Mouse (Mus musculus) MEL (cell line): ENCODE data around the gene Btf3l4. TPM values are rescaled to one million over a fixed set of nuclear protein-coding genes. Genes with fewer than 3 reads are reported as not detected.
A peak's percentile ranks its signal among the peaks of the same experiment; 100 is the strongest.

Experiments used
- DNase-seq: peaks from one replicate; pipeline ENCODE4 v3.0.0; 2011; ENCODE audit warnings: low read depth, low spot score
- H3K27ac ChIP-seq: 2 replicates; pipeline ENCODE4 v1.5.1; 2012; ENCODE audit warnings: low read depth, mild to moderate bottlenecking, control low read depth, low read length, moderate library complexity; ENCODE audit not compliant: control insufficient read depth
- H3K27me3 ChIP-seq, 2 experiments: fragments of 150-350 bp in 1 of 2; sonication (generic) in 1 of 2; 2 replicates each; pipeline ENCODE4 v1.6.1; 2012; ENCODE audit warnings: low read length in 2 of 2, mild to moderate bottlenecking in 2 of 2, improper control_type of control experiment in 1 of 2, moderate library complexity in 1 of 2; ENCODE audit not compliant: insufficient read depth in 2 of 2, control insufficient read depth in 1 of 2
- H3K36me3 ChIP-seq, 2 experiments: 2 replicates each; pipeline ENCODE4 v1.6.1; 2012 to 2014; ENCODE audit warnings: low read length in 2 of 2, improper control_type of control experiment in 1 of 2, inconsistent platforms in 1 of 2, mild to moderate bottlenecking in 1 of 2; ENCODE audit not compliant: insufficient read depth in 2 of 2, control insufficient read depth in 1 of 2
- H3K4me1 ChIP-seq, 2 experiments: fragments of 150-350 bp in 1 of 2; sonication (generic) in 1 of 2; 2 replicates each; pipeline ENCODE4 v1.6.1; 2012; ENCODE audit warnings: low read length in 2 of 2, improper control_type of control experiment in 1 of 2, mild to moderate bottlenecking in 1 of 2; ENCODE audit not compliant: insufficient read depth in 2 of 2, control insufficient read depth in 1 of 2
- H3K4me3 ChIP-seq, 2 experiments: fragments of 150-350 bp in 1 of 2; sonication (generic) in 1 of 2; 2 replicates each; pipeline ENCODE4 v1.5.1; 2012; ENCODE audit warnings: low read depth in 2 of 2, low read length in 2 of 2, mild to moderate bottlenecking in 2 of 2, moderate library complexity in 2 of 2, control low read depth in 1 of 2, improper control_type of control experiment in 1 of 2; ENCODE audit not compliant: control insufficient read depth in 1 of 2, insufficient read depth in 1 of 2
- H3K79me2 ChIP-seq: 2 replicates; pipeline ENCODE4 v1.6.1; 2012; ENCODE audit warnings: mild to moderate bottlenecking, low read length, moderate library complexity; ENCODE audit not compliant: control insufficient read depth, poor library complexity, insufficient read depth
- H3K9ac ChIP-seq: 2 replicates; pipeline ENCODE4 v1.6.1; 2012; ENCODE audit warnings: low read depth, mild to moderate bottlenecking, control low read depth, low read length, moderate library complexity; ENCODE audit not compliant: control insufficient read depth, poor library complexity, severe bottlenecking
- H3K9me3 ChIP-seq: fragments of 150-350 bp; sonication (generic); replicated peaks from 2 replicates; pipeline ENCODE4 v1.6.1; 2012; ENCODE audit warnings: mild to moderate bottlenecking, low read length, improper control_type of control experiment, moderate library complexity; ENCODE audit not compliant: insufficient read depth
- CHD1 ChIP-seq: IDR thresholded peaks from 2 replicates; pipeline ENCODE4 v1.6.1; 2012; ENCODE audit warnings: low read depth, mild to moderate bottlenecking, inconsistent platforms, low read length, improper control_type of control experiment
- CHD2 ChIP-seq: IDR thresholded peaks from 2 replicates; pipeline ENCODE4 v1.6.1; 2011; ENCODE audit warnings: low read length, improper control_type of control experiment
- E2F4 ChIP-seq: IDR thresholded peaks from 2 replicates; pipeline ENCODE4 v1.6.1; 2011; ENCODE audit warnings: low read depth, low read length, improper control_type of control experiment, borderline replicate concordance
- ELF1 ChIP-seq: IDR thresholded peaks from 2 replicates; pipeline ENCODE4 v1.6.1; 2014; ENCODE audit warnings: low read depth, mild to moderate bottlenecking, inconsistent platforms, low read length, improper control_type of control experiment, moderate library complexity
- EP300 ChIP-seq, 2 experiments: IDR thresholded peaks; 2 replicates each; pipeline ENCODE4 v1.6.1; 2011; ENCODE audit warnings: improper control_type of control experiment in 2 of 2, low read length in 2 of 2, low read depth in 1 of 2, mild to moderate bottlenecking in 1 of 2
- GABPA ChIP-seq: IDR thresholded peaks from 2 replicates; pipeline ENCODE4 v1.6.1; 2012; ENCODE audit warnings: low read depth, mild to moderate bottlenecking, inconsistent platforms, low read length, improper control_type of control experiment, moderate library complexity
- GATA1 ChIP-seq: IDR thresholded peaks from 2 replicates; pipeline ENCODE4 v1.6.1; 2011; ENCODE audit warnings: low read depth, low read length, improper control_type of control experiment
- HCFC1 ChIP-seq: IDR thresholded peaks from 2 replicates; pipeline ENCODE4 v1.6.1; 2012; ENCODE audit warnings: low read depth, mild to moderate bottlenecking, inconsistent platforms, low read length, improper control_type of control experiment, moderate library complexity
- JUND ChIP-seq: IDR thresholded peaks from 2 replicates; pipeline ENCODE4 v1.6.1; 2011; ENCODE audit warnings: low read depth, mild to moderate bottlenecking, improper control_type of control experiment, low read length
- KAT2A ChIP-seq: conservative IDR thresholded peaks from 2 replicates; pipeline ENCODE4 v1.6.1; 2012; ENCODE audit warnings: low read depth, low read length, improper control_type of control experiment, inconsistent platforms
- MAFK ChIP-seq: IDR thresholded peaks from 2 replicates; pipeline ENCODE4 v1.6.1; 2011; ENCODE audit warnings: low read depth, mild to moderate bottlenecking, low read length, improper control_type of control experiment, borderline replicate concordance
- MAX ChIP-seq: IDR thresholded peaks from 2 replicates; pipeline ENCODE4 v1.6.1; 2011; ENCODE audit warnings: low read length, improper control_type of control experiment
- MAZ ChIP-seq: IDR thresholded peaks from 2 replicates; pipeline ENCODE4 v1.6.1; 2012; ENCODE audit warnings: low read depth, mild to moderate bottlenecking, inconsistent platforms, low read length, improper control_type of control experiment
- MEF2A ChIP-seq: IDR thresholded peaks from 2 replicates; pipeline ENCODE4 v1.6.1; 2014; ENCODE audit warnings: low read depth, mild to moderate bottlenecking, inconsistent platforms, low read length, improper control_type of control experiment; ENCODE audit not compliant: poor library complexity, insufficient replicate concordance, severe bottlenecking; ENCODE audit errors: extremely low read depth
- MXI1 ChIP-seq: IDR thresholded peaks from 2 replicates; pipeline ENCODE4 v1.6.1; 2011; ENCODE audit warnings: mild to moderate bottlenecking, low read depth, low read length, improper control_type of control experiment
- MYB ChIP-seq: IDR thresholded peaks from 2 replicates; pipeline ENCODE4 v1.6.1; 2011; ENCODE audit warnings: mild to moderate bottlenecking, low read depth, low read length, improper control_type of control experiment
- MYC ChIP-seq: IDR thresholded peaks from 2 replicates; pipeline ENCODE4 v1.6.1; 2011; ENCODE audit warnings: low read depth, mild to moderate bottlenecking, low read length, improper control_type of control experiment, moderate library complexity
- NELFE ChIP-seq: IDR thresholded peaks from 2 replicates; pipeline ENCODE4 v1.6.1; 2011; ENCODE audit warnings: low read depth, low read length, improper control_type of control experiment
- NRF1 ChIP-seq: IDR thresholded peaks from 2 replicates; pipeline ENCODE4 v1.6.1; 2014; ENCODE audit warnings: low read depth, mild to moderate bottlenecking, inconsistent platforms, low read length, improper control_type of control experiment, moderate library complexity; ENCODE audit not compliant: poor library complexity, insufficient read depth, severe bottlenecking
- POLR2A ChIP-seq, 2 experiments: IDR thresholded peaks; 2 replicates each; pipeline ENCODE4 v1.6.1; 2011 to 2012; ENCODE audit warnings: low read length in 2 of 2, mild to moderate bottlenecking in 2 of 2, control low read depth in 1 of 2, improper control_type of control experiment in 1 of 2, low read depth in 1 of 2, moderate library complexity in 1 of 2; ENCODE audit not compliant: control insufficient read depth in 1 of 2, insufficient read depth in 1 of 2, poor library complexity in 1 of 2
- POLR2AphosphoS2 ChIP-seq: IDR thresholded peaks from 2 replicates; pipeline ENCODE4 v1.6.1; 2011; ENCODE audit warnings: low read length, improper control_type of control experiment
- POLR2AphosphoS5 ChIP-seq: IDR thresholded peaks from 2 replicates; pipeline ENCODE4 v1.6.1; 2012; ENCODE audit warnings: low read depth, borderline replicate concordance, mild to moderate bottlenecking, inconsistent platforms, low read length, moderate library complexity, mixed read lengths
- RAD21 ChIP-seq: IDR thresholded peaks from 2 replicates; pipeline ENCODE4 v1.6.1; 2011; ENCODE audit warnings: mild to moderate bottlenecking, low read depth, low read length, improper control_type of control experiment
- RCOR1 ChIP-seq: IDR thresholded peaks from 2 replicates; pipeline ENCODE4 v1.6.1; 2012; ENCODE audit warnings: low read depth, mild to moderate bottlenecking, inconsistent platforms, low read length, improper control_type of control experiment
- SIN3A ChIP-seq: IDR thresholded peaks from 2 replicates; pipeline ENCODE4 v1.6.1; 2012; ENCODE audit warnings: low read length, improper control_type of control experiment, inconsistent platforms
- SMC3 ChIP-seq: IDR thresholded peaks from 2 replicates; pipeline ENCODE4 v1.6.1; 2011; ENCODE audit warnings: low read depth, low read length, improper control_type of control experiment
- TAL1 ChIP-seq: IDR thresholded peaks from 2 replicates; pipeline ENCODE4 v1.6.1; 2012; ENCODE audit warnings: mild to moderate bottlenecking, inconsistent platforms, low read length, moderate library complexity, mixed read lengths
- TBP ChIP-seq: IDR thresholded peaks from 2 replicates; pipeline ENCODE4 v1.8.0; 2011; ENCODE audit warnings: low read depth, low read length, improper control_type of control experiment
- TCF12 ChIP-seq: IDR thresholded peaks from 2 replicates; pipeline ENCODE4 v1.6.1; 2014; ENCODE audit warnings: low read depth, mild to moderate bottlenecking, inconsistent platforms, low read length, improper control_type of control experiment, moderate library complexity
- UBTF ChIP-seq: IDR thresholded peaks from 2 replicates; pipeline ENCODE4 v1.6.1; 2012; ENCODE audit warnings: low read depth, mild to moderate bottlenecking, inconsistent platforms, low read length, improper control_type of control experiment, moderate library complexity, borderline replicate concordance; ENCODE audit not compliant: insufficient read depth
- USF2 ChIP-seq, 2 experiments: IDR thresholded peaks; 2 replicates each; pipeline ENCODE4 v1.6.1; 2011 to 2012; ENCODE audit warnings: improper control_type of control experiment in 2 of 2, low read length in 2 of 2, borderline replicate concordance in 1 of 2, inconsistent platforms in 1 of 2, low read depth in 1 of 2, mild to moderate bottlenecking in 1 of 2; ENCODE audit not compliant: insufficient read depth in 1 of 2
- ZKSCAN1 ChIP-seq: IDR thresholded peaks from 2 replicates; pipeline ENCODE4 v1.6.1; 2012; ENCODE audit warnings: low read depth, mild to moderate bottlenecking, inconsistent platforms, low read length, improper control_type of control experiment, moderate library complexity
- ZMIZ1 ChIP-seq: IDR thresholded peaks from 2 replicates; pipeline ENCODE4 v1.6.1; 2012; ENCODE audit warnings: low read depth, mild to moderate bottlenecking, inconsistent platforms, low read length, improper control_type of control experiment, moderate library complexity
- polyA plus RNA-seq, 2 experiments: library from polyadenylated mRNA; stranded (reverse) in 1 of 2; unstranded in 1 of 2; fragments of >175 nt in 1 of 2; fragments of >200 nt in 1 of 2; gene quantifications; 2 replicates each; pipeline versions ENCODE4 v1.2.1 to v1.2.4; 2012; ENCODE audit warnings: low replicate concordance in 2 of 2, low read depth in 1 of 2; ENCODE audit not compliant: insufficient read length in 2 of 2, insufficient read depth in 1 of 2, missing spikeins in 1 of 2
- total RNA-seq: library from RNA; depleted of rRNA; stranded (reverse); fragments of 300-350 nt; gene quantifications from 2 replicates; pipeline ENCODE4 v1.2.3, GENCODE M21; 2012

Btf3l4 gene
- total and polyA plus RNA-seq, 3 experiments, result 24.4 to 43.8 TPM; not detected in 1

DNA sequence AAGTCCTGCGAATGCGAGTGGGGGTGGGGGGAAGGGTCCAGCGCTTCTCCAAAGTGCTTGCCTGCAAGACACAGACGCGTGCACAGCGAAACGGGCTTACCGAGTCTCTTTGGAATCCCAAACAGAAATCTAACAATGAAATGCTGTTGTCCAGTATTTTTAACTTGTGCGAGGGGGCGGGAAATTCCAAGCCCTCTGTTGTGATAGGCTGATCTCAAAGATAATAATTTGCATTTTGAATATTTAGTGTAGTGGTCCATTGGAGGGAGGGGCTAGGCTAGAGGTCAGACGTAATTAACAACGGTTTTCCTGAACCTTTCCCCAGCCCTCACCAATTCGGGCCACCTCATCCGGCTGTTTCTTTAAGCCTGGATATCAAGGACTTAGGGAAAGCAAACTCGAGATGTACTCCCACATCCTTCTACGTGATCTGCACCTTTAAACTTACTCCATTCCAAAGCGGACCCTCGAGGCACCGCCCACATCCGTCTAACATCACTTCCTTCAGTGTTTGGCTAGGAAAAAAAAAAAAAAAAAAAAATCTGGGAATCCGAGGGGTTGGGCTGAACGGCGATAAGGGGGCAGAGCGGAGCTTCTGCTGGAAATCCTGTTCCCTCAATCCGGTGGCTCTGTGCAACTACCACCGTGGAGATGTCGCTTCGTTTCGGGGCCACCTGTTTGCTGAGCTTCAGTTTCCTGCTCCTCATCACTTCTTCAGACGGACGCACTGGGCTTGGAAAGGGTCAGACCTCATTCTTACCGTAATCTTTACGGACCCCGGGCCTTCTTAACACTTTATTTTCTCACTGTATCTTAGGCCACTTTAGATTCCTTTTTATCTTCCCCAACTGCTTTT is 929 bp upstream of the Btf3l4 start, which contains the start of gene Txndc12 (continued):
- TF ChIP-seq TCF12, result peak; percentile 69
- TF ChIP-seq UBTF, result no peak
- TF ChIP-seq EP300 (IDR thresholded peaks at IDR 0.05; ENCODE audit: low read depth in 1 of 2, low read length in 2 of 2), result peak in 1 of 2 experiments; percentile 28; a peak in 1 of 4 replicates
- TF ChIP-seq, all 39 proteins: peak for 21

DNA sequence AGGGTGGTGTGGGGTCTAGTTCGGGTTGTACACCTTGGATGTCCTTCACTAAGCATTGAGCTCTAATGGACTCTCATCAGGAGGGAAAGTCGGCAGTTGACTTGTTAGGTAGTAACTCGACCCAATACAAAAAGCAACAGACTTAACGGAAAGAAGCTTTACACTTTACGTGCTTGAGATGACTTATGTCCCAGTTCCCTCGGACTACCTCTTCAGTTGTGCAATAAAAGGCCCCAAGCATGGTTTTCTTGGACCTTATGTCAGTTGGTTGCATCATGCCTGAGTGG is 357 bp upstream of the Btf3l4 start:
- Histone ChIP-seq H3K4me3 (peak overlapping the region; percentile 79 to 88), H3K27me3 (no peaks in the 10 kb centered on the region)
- DNase-seq, result no peak

DNA sequence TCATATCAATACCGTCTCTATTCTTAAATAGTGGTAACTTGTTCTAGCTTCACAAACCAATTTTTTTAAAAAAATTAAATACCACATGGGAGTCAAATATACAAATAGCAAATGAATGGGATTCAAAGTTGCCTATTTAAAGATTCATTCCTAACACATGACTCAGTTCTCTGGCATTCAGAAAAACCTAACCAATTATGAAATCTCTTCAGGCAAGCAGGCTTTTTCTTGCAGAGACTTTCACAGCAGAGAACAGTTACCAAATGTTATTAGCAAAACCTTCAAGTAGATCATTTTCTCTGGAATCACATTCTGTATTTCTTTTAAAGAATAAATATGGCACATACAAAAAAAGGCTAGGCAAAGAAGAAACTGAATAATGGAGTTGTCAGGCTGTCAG is 2.7 kb downstream of the Btf3l4 start:
- Histone ChIP-seq H3K27ac (no peak overlapping the region), H3K9ac (no peak overlapping the region), H3K36me3 (peaks cover 12 to 20% of the 10 kb centered on the region in 2 experiments), H3K79me2 (peaks cover 23% of the 10 kb centered on the region), H3K27me3 (no peaks in the 10 kb centered on the region), H3K9me3 (no peaks in the 10 kb centered on the region), H3K4me3 (no peak overlapping the region), H3K4me1 (peaks cover 5 to 9% of the 10 kb centered on the region in 2 experiments)
- TF ChIP-seq NELFE, result no peak
- no peak for TF ChIP-seq KAT2A
- no peak for TF ChIP-seq GABPA
- no peak for TF ChIP-seq RAD21
- TF ChIP-seq POLR2AphosphoS2, result no peak
- TF ChIP-seq POLR2A (IDR thresholded peaks at IDR 0.05; ENCODE audit: control insufficient read depth in 1 of 2, insufficient read depth in 1 of 2, low read depth in 1 of 2, low read length in 2 of 2, poor library complexity in 1 of 2), result no peak
- TF ChIP-seq SMC3, result no peak
- no peak for TF ChIP-seq USF2 (IDR thresholded peaks at IDR 0.05; ENCODE audit: borderline replicate concordance in 1 of 2, insufficient read depth in 1 of 2, low read depth in 1 of 2, low read length in 2 of 2)
- TF ChIP-seq MAFK, result no peak
- TF ChIP-seq HCFC1, result no peak
- TF ChIP-seq TBP, result no peak
- TF ChIP-seq ELF1, result no peak
- no peak for TF ChIP-seq GATA1
- no peak for DNase-seq

More for the DNA sequence above, 357 bp upstream of the Btf3l4 start:
- TF ChIP-seq RCOR1, result 0 out of 2 replicates have a peak, but pooled peaks have one; percentile 15
- peak; percentile 55; the same call in 1 of the 2 replicates for TF ChIP-seq MYB
- peak; percentile 49; the same call in 1 of the 2 replicates for TF ChIP-seq KAT2A
- TF ChIP-seq MXI1, result peak; percentile 59; the same call in 1 of the 2 replicates
- TF ChIP-seq ZMIZ1, result no peak
- no peak for TF ChIP-seq MYC
- TF ChIP-seq RAD21, result no peak
- TF ChIP-seq TBP, result no peak
- no peak for TF ChIP-seq CHD1
- no peak for TF ChIP-seq TAL1
- peak; percentile 12 to 29; a peak in 1 of 4 replicates for TF ChIP-seq EP300 (IDR thresholded peaks at IDR 0.05; ENCODE audit: low read depth in 1 of 2, low read length in 2 of 2)
- TF ChIP-seq MAX, result peak; percentile 7
- peak in 1 of 2 experiments; percentile 22; a peak in 2 of 4 replicates for TF ChIP-seq POLR2A (IDR thresholded peaks at IDR 0.05; ENCODE audit: control insufficient read depth in 1 of 2, insufficient read depth in 1 of 2, low read depth in 1 of 2, low read length in 2 of 2, poor library complexity in 1 of 2)
- TF ChIP-seq NRF1, result no peak
- no peak for TF ChIP-seq E2F4
- TF ChIP-seq NELFE, result 0 out of 2 replicates have a peak, but pooled peaks have one; percentile 48
- no peak for TF ChIP-seq POLR2AphosphoS2
- no peak for TF ChIP-seq UBTF
- 0 out of 2 replicates have a peak, but pooled peaks have one; percentile 42 for TF ChIP-seq ZKSCAN1
- 0 out of 2 replicates have a peak, but pooled peaks have one; percentile 83 for TF ChIP-seq POLR2AphosphoS5
- TF ChIP-seq JUND, result 0 out of 2 replicates have a peak, but pooled peaks have one; percentile 24
- TF ChIP-seq CHD2, result peak; percentile 31
- TF ChIP-seq MAZ, result no peak
- TF ChIP-seq MEF2A, result no peak
- no peak for TF ChIP-seq HCFC1
- 0 out of 2 replicates have a peak, but pooled peaks have one; percentile 43 for TF ChIP-seq GABPA
- TF ChIP-seq MAFK, result no peak
- TF ChIP-seq SIN3A, result no peak
- Histone ChIP-seq H3K27ac (peak overlapping the region; percentile 96), H3K79me2 (peaks cover 33% of the 10 kb centered on the region), H3K36me3 (peaks cover 0 to 24% of the 10 kb centered on the region in 2 experiments; a peak in 2 of 4 replicates), H3K9me3 (no peaks in the 10 kb centered on the region), H3K4me1 (peaks cover 5 to 9% of the 10 kb centered on the region in 2 experiments), H3K9ac (peak overlapping the region; percentile 76)
